Mouse (Mus musculus): ENCODE measurements at regions not wholly inside any gene's neighbourhood (a gene's known extent, or its start where the extent isn't known, plus 50 kb on each side); places are given as distances from the start of the nearest gene placed in this dataset.

DNA sequence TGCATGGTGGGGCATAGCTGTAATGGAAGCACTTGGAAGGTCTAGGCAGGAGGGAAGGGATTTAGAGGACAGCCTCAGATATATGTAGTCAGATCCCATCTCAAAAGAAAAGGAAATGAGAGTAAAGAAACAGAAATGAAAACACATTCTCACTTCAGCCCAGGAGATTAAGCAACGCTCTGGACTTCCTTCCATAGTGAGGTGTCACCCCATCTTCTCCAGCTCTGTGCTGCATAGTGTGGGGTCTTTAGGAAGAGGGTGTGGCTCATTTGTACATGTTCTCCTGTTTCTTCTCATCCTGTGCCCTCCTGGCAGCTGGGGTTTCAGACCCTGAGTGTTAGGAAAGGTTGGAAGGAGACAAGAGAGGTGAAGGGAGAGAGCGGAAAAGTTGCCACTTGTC is 52.4 kb upstream of the Tmx4 start:
- no peak for TF ChIP-seq ZNF384 (IDR thresholded peaks at IDR 0.05; ENCODE audit: low read depth, low read length)
- TF ChIP-seq POLR2A (IDR thresholded peaks at IDR 0.05; ENCODE audit: low read depth, low read length) = no peak
- no peak for TF ChIP-seq CHD1 (IDR thresholded peaks at IDR 0.05; ENCODE audit: low read depth, low read length)
- no peak for TF ChIP-seq NELFE (IDR thresholded peaks at IDR 0.05; ENCODE audit: low read depth, low read length)
- TF ChIP-seq HCFC1 (IDR thresholded peaks at IDR 0.05; ENCODE audit: low read depth, low read length) = no peak
- TF ChIP-seq CTCF (conservative IDR thresholded peaks at IDR 0.05 in 1 of 2, IDR thresholded peaks at IDR 0.05 in 1 of 2; ENCODE audit: low read depth in 2 of 2, low read length in 2 of 2) = no peak
- TF ChIP-seq MAFK (IDR thresholded peaks at IDR 0.05; ENCODE audit: insufficient replicate concordance, low read length) = no peak
- TF ChIP-seq E2F4 (IDR thresholded peaks at IDR 0.05; ENCODE audit: insufficient replicate concordance, low read depth, low read length) = no peak
- no peak for TF ChIP-seq ZC3H11A (IDR thresholded peaks at IDR 0.05; ENCODE audit: low read depth, low read length)
